Mouse (Mus musculus) duodenum, adult 2 months (tissue): ENCODE results near the gene Klf1. TPM values are rescaled to one million over a fixed set of nuclear protein-coding genes. Genes with fewer than 3 reads are reported as not detected.

ENCODE experiments used
- polyA plus RNA-seq: library from polyadenylated mRNA; depleted of rRNA; stranded (reverse); fragments of >200 nt; gene quantifications from 2 replicates; pipeline ENCODE4 v1.2.3, GENCODE M21; 2012; ENCODE audit warnings: low replicate concordance; rRNA removed

Klf1 gene
- polyA plus RNA-seq, result 0.46 and 0.56 TPM in 2 replicates

DNA sequence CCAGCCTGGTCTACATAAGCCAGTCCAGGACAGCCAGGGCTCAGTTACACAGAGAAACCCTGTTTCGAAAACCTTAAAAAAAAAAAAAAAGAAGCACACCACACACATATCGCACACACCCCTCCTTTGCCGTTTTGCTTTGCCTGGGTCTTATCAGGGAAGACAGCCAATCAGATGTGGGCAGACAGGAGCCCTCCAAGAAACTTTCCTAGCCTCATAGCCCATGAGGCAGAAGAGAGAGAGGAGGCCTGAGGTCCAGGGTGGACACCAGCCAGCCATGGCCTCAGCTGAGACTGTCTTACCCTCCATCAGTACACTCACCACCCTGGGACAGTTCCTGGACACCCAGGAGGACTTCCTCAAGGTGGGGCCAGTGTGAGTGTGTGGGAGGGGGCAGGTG lies at the start of gene Klf1:
TSS of gene Klf1 (plus strand) at position 177 of the 400 bp plus-strand sequence.

DNA sequence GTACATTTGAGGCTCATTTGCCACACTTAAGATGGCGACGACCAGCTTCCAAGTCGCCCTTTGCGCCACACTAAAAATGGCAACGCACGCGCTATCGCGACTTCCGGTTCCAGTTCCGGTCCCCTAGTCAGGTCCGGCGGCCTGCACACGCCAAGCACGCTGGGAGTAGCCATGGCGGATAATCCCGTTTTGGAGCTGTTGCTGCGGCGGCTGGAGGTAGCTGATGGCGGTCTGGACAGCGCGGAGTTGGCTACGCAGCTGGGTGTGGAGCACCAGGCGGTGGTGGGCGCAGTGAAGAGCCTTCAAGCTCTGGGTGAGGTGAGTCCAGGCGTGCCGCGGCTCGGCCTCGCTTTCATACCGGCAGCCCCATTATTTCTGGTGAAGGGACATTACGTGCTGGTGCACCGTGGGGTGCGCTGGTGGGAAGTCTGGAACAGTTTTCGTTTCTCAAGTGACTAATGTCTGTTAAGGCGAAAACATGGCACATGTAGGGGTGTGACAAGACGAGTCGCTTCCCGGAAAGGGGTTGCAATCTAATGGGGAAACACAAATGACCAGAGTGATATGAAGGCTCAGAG lies 44.8 kb upstream of the Klf1 start, which contains the start of gene Farsa:
TSS of gene Farsa (plus strand) at position 126 of the 578 bp plus-strand sequence.

DNA sequence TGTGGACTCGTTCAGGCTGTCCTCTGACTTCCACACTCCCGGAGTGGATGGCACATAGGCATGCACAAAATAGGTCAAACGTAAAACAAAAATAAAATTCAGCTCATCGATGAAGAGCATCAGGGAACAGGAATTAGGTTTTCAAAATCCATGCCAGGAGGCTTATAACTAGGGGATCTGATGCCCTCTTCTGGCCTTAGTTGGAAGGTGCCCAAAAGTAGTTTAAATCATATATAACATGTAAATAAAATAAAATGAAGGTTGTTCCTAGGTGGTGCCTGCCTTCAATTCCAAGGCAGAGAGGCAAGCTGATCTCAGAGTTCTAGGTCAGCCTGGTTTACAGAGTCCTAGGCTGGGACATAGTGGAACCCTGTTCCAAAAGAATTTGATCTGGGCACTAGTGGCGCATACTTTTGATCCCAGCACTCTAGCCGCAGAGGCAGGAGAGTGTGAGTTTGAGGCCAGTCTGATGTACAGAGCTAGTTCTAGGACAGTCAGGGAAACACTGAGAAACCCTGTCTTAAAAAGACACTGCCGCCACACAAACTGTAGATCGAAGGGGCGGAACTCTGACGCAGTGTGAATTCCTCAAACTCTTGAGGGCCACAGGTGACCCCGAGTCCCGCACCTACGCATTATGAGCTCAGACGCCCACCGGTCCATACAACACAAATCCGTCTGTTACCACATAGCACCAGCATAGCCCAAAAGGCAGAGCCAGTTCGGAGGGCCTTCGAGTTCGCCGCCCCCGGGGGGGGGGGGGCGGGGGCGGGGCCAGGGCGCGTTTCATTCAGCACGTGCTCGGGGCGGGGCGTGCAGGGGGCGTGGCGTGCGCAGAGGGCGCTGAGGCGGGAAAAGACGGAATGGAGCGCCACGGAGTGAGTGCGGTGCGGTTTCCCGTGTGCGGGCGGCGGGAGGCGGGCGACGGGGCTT lies 30.1 kb upstream of the Klf1 start, which contains the start of gene Syce2:
TSS of gene Syce2 (plus strand) at position 736 of the 933 bp plus-strand sequence.

DNA sequence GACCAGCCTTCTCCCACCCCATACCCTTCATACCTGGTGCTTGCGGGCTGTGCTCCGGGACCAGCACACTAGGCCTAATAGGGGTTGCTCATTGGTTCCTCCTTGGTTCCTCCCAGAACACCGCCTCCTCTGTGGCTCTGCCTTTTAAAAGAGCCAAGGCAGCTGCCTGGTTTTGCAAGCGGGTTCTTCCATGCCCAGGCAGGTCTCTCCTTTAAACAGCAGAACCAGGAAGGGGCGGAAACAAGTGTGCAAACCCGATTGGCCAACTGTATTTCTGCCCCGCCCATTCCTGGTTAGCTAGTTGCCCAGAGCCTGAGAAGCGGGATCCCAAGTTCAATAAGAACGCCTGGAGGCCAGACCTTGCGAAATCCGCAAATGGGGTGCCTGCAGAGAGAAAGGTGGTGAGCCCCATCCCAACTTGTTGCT lies 8.0 kb upstream of the Klf1 start, which contains the start of gene Gcdh:
TSS of gene Gcdh (minus strand) at position 213 of the 426 bp plus-strand sequence.

DNA sequence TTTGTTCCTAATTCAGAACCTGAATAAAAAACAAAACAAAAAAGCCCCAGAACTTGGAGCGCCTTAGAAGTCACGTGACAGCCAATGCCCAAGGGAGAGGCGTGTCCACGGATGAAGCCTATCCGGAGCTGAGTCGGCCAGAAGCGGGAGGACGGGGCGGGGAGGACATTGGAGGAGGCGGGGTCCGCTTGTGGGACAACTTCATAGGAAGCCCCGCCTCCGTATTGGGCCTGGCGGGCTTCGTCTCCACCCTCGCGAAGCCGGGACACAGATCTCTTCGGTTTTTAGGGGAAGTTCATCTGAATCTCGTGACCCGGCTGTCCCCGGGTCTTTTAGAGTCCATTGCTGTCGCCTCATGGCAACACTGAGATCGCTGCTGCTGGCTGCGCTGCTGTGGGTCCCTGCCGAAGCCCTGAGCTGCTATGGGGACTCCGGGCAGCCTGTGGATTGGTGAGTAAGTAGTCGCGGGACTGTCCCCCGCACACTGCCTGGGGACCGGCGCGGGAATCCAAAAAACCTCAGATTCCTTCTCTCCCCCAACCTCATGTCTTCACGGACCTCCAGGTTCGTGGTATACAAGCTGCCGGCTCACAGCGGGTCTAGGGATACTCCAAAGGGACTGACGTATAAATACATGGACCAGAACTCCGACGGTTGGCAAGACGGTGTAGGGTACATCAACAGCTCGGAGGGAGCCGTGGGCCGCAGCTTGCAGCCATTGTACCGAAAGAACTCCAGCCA lies 6.9 kb downstream of the Klf1 start, which contains the start of gene Dnase2a:
TSS of gene Dnase2a (plus strand) at position 140 of the 741 bp plus-strand sequence.

DNA sequence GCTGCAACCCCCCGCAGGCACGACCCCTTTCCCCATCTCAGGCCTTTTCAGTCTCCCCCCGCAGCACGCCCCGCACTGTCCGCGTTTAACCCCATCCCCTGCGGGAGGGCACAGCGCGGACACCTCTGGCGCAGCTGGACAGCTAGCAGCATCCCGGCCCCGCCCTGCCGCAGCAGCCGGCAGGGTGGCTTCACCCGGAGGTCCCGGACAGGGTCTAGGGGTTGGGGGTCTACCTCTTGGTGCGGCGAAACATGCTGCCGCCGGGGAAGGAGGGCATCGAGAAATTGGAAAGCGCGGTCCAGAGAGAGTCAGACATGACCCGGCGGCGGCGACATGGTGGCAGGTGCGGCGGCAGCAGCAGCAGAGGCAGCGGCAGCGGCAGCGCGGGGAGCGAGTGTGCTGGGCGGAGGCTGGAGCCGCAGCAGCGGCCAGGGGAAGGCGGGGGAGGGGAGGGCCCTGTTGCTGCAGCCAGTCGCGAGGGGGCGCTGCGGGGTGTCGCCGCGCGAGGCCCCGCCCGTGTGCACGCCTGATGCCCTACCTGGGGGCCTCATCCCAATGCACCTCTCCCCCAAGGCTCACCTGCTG lies 35.3 kb downstream of the Klf1 start, which contains the start of gene Mast1:
TSS of gene Mast1 (minus strand) at position 398 of the 585 bp plus-strand sequence.

DNA sequence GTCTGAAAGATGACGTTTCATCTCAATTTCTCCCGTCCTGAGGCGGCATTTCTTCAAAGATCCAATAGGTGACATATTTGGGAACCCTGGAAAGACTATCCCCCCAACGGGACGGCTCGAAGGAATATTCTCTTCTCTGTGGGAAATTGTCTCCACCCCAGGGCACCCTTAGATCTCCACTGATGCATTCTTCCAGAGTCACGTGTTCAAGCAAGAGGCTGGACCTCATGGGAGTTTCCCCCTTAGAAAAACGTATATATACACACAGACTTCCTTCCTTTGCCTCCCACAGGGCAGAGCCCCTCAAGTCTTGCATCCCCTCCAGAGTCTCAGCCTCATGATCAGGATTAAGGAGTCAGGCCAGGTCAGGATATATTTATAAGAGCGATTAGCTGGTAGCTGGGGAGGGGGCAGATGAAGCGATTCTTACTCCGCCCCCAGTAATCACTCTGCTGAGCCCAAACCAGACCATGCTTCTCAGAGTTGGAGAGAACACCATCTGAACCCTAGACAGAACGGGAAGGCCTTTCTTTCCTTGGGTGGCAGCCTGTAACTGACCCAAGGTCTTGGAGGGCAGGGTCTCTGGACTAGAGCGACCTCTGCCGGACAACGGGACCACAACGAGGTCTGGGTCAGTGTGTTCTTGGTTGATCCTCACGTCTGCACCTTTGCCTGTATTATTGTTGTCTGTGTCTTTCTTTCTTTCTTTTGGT lies 45.0 kb downstream of the Klf1 start, which contains the start of gene Rtbdn:
TSS of gene Rtbdn (plus strand) at position 464 of the 713 bp plus-strand sequence.

Other genes starting within 250 kb of the Klf1 start
- gene Ier2, start 239.1 kb upstream of the Klf1 start, polyA plus RNA-seq, result 43.2 and 55.4 TPM in 2 replicates
- gene Trmt1, start 215.6 kb upstream of the Klf1 start, polyA plus RNA-seq, result 66.4 and 90.1 TPM in 2 replicates
- gene Nacc1, start 214.1 kb upstream of the Klf1 start, polyA plus RNA-seq, result 74.5 and 89.2 TPM in 2 replicates
- 5.6 and 5.9 TPM in 2 replicates for gene Lyl1, start 200.5 kb upstream of the Klf1 start, polyA plus RNA-seq
- gene G430095P16Rik, start 178.9 kb upstream of the Klf1 start, polyA plus RNA-seq, result 0.17 and 0.39 TPM in 2 replicates
- 21.9 and 35.0 TPM in 2 replicates for gene Nfix, start 101.6 kb upstream of the Klf1 start, polyA plus RNA-seq
- 2.0 and 2.1 TPM in 2 replicates for gene Dand5, start 79.1 kb upstream of the Klf1 start, polyA plus RNA-seq
- 45.9 and 171 TPM in 2 replicates for gene Gadd45gip1, start 70.4 kb upstream of the Klf1 start, polyA plus RNA-seq
- 56.0 and 74.1 TPM in 2 replicates for gene Rad23a, start 61.3 kb upstream of the Klf1 start, polyA plus RNA-seq
- 101 and 112 TPM in 2 replicates for gene Calr, start 55.0 kb upstream of the Klf1 start, polyA plus RNA-seq
- gene Farsa, start 44.9 kb upstream of the Klf1 start, polyA plus RNA-seq, result 28.8 and 32.6 TPM in 2 replicates
- gene Syce2, start 29.8 kb upstream of the Klf1 start, polyA plus RNA-seq, result 0.37 and 0.95 TPM in 2 replicates
- 105 and 276 TPM in 2 replicates for gene Gcdh, start 8.0 kb upstream of the Klf1 start, polyA plus RNA-seq
- gene Dnase2a, start 6.6 kb downstream of the Klf1 start, polyA plus RNA-seq, result 4.7 and 4.8 TPM in 2 replicates
- gene Mast1, start 35.4 kb downstream of the Klf1 start, polyA plus RNA-seq, result 0.50 and 0.84 TPM in 2 replicates
- 0.12 and 0.13 TPM in 2 replicates for gene Rtbdn, start 45.1 kb downstream of the Klf1 start, polyA plus RNA-seq
- 0.79 TPM in 1 of 2 replicates, not detected in the other for gene Gm49661, start 67.5 kb downstream of the Klf1 start, polyA plus RNA-seq
- 72.5 and 105 TPM in 2 replicates for gene Prdx2, start 67.7 kb downstream of the Klf1 start, polyA plus RNA-seq
- gene Rnaseh2a, start 67.8 kb downstream of the Klf1 start, polyA plus RNA-seq, result 22.7 and 28.7 TPM in 2 replicates
- 133 and 294 TPM in 2 replicates for gene Junb, start 76.8 kb downstream of the Klf1 start, polyA plus RNA-seq
- gene Hook2, start 88.7 kb downstream of the Klf1 start, polyA plus RNA-seq, result 46.1 and 61.0 TPM in 2 replicates
- gene Best2, start 112.6 kb downstream of the Klf1 start, polyA plus RNA-seq, result not detected in 2 replicates
- 72.4 and 89.7 TPM in 2 replicates for gene Asna1, start 123.4 kb downstream of the Klf1 start, polyA plus RNA-seq
- gene Trir, start 124.9 kb downstream of the Klf1 start, polyA plus RNA-seq, result 54.2 and 119 TPM in 2 replicates
- 17.4 and 29.4 TPM in 2 replicates for gene Tnpo2, start 135.0 kb downstream of the Klf1 start, polyA plus RNA-seq
- 69.0 and 116 TPM in 2 replicates for gene Fbxw9, start 158.1 kb downstream of the Klf1 start, polyA plus RNA-seq
- 1.2 TPM in 1 of 2 replicates, not detected in the other for gene Gm5741, start 166.1 kb downstream of the Klf1 start, polyA plus RNA-seq
- gene Dhps, start 169.8 kb downstream of the Klf1 start, polyA plus RNA-seq, result 46.2 and 54.2 TPM in 2 replicates
- 74.0 and 95.6 TPM in 2 replicates for gene Wdr83os, start 178.8 kb downstream of the Klf1 start, polyA plus RNA-seq
- 18.6 and 23.1 TPM in 2 replicates for gene Wdr83, start 179.4 kb downstream of the Klf1 start, polyA plus RNA-seq
- 31.4 and 36.6 TPM in 2 replicates for gene Man2b1, start 181.3 kb downstream of the Klf1 start, polyA plus RNA-seq
- gene Zfp791, start 221.2 kb downstream of the Klf1 start, polyA plus RNA-seq, result 0.13 and 0.21 TPM in 2 replicates
- gene Cks1brt, start 250.0 kb downstream of the Klf1 start, polyA plus RNA-seq, result not detected in 2 replicates